Mouse (Mus musculus): ENCODE measurements at regions not wholly inside any gene's neighbourhood (a gene's known extent, or its start where the extent isn't known, plus 50 kb on each side); places are given as distances from the start of the nearest gene placed in this dataset.

GRCm38 (mm10) chr1:41271111-41271730 is 465.8 kb downstream of the Tmem182 start:
- TF ChIP-seq MAX (IDR thresholded peaks at IDR 0.05) (no peak), MYOG (IDR thresholded peaks at IDR 0.05; ENCODE audit: control insufficient read depth, extremely low read depth, insufficient read length) (no peak), CTCF (IDR thresholded peaks at IDR 0.05; ENCODE audit: control insufficient read depth, insufficient read depth, insufficient read length) (no peak), MYOD1 (IDR thresholded peaks at IDR 0.05; ENCODE audit: control insufficient read depth, insufficient read length, low read depth) (no peak), USF1 (IDR thresholded peaks at IDR 0.05; ENCODE audit: low read depth) (no peak)

All from C2C12 (cell line).